Comparison of ENCODE assay signal across 10 mouse cellular contexts in genomic region chr2:174601938-174602685, GRCm38 (mm10). TPM values are rescaled to one million over a fixed set of nuclear protein-coding genes. Genes with fewer than 3 reads are reported as not detected.
DNase-seq lines count a peak whose midpoint lies in the region; ATAC-seq and TF ChIP-seq lines count a peak whose summit lies in the region.
"Had no signal": no experiment of that assay in that cellular context is flagged by ENCODE, and none has a peak within 500 bp of the region (broad histone marks: within the 10 kb centered on the region; RNA-seq: fewer than 3 reads in every experiment).

No protein-coding gene starts in this region.

- H3K9ac ChIP-seq in hindbrain, embryonic 14.5 days: no peak overlapping the region
- no peak overlapping the region for H3K9ac ChIP-seq in heart, embryonic 13.5 days
- no peak overlapping the region for H3K9ac ChIP-seq in lung, embryonic 16.5 days (ENCODE audit: low read length)
- no peak overlapping the region for H3K9ac ChIP-seq in stomach, postnatal 0 days (ENCODE audit: low read length)
- H3K9ac ChIP-seq: embryonic facial prominence, embryonic 15.5 days had no signal

- DNase-seq in hindbrain, embryonic 10.5 days (ENCODE audit: low spot score): peak; percentile 13
- DNase-seq in hindbrain, embryonic 14.5 days (ENCODE audit: low spot score): no peak
- DNase-seq in stomach, postnatal 0 days (ENCODE audit: low spot score): no peak
- no peak for DNase-seq in layer of hippocampus, adult 18-20 months (ENCODE audit: low spot score in 2 of 2)
- DNase-seq in layer of hippocampus, adult 8-10 months (ENCODE audit: low spot score in 2 of 2): no peak
- DNase-seq in c-Kit-positive CD71-positive TER-119-positive erythroid progenitor cells, embryonic 14.5 days (ENCODE audit: low spot score): no peak

- H3K27ac ChIP-seq in hindbrain, embryonic 10.5 days: peak overlapping the region; percentile 59
- H3K27ac ChIP-seq in hindbrain, embryonic 14.5 days: no peak overlapping the region
- peak overlapping the region; percentile 79 for H3K27ac ChIP-seq in heart, embryonic 13.5 days (replicated peaks)
- H3K27ac ChIP-seq in lung, embryonic 16.5 days (ENCODE audit: low read length): peak overlapping the region; percentile 47
- 0 out of 2 replicates have a peak overlapping the region, but pooled peaks have one; percentile 18 for H3K27ac ChIP-seq in stomach, postnatal 0 days (replicated peaks)
- H3K27ac ChIP-seq: embryonic facial prominence, embryonic 15.5 days; macrophage had no signal

- TF ChIP-seq CTCF in stomach, postnatal 0 days (IDR thresholded peaks at IDR 0.05; ENCODE audit: low read depth): no peak

- no peak for TF ChIP-seq EP300 in stomach, postnatal 0 days (optimal IDR thresholded peaks at IDR 0.05)

- 67% methylated on average over 9 of the region's 9 CpGs for WGBS in hindbrain, embryonic 10.5 days
- 79% methylated on average over 9 of the region's 9 CpGs for WGBS in hindbrain, embryonic 14.5 days
- 35% methylated on average over 9 of the region's 9 CpGs for WGBS in heart, embryonic 13.5 days
- WGBS in lung, embryonic 16.5 days: 45% methylated on average over 9 of the region's 9 CpGs
- 68% methylated on average over 9 of the region's 9 CpGs for WGBS in stomach, postnatal 0 days

- peaks cover 11% of the 10 kb centered on the region for H3K4me1 ChIP-seq in hindbrain, embryonic 10.5 days (replicated peaks)
- H3K4me1 ChIP-seq in hindbrain, embryonic 14.5 days (replicated peaks; ENCODE audit: control insufficient read depth, insufficient read depth, low read length): no peaks in the 10 kb centered on the region
- H3K4me1 ChIP-seq in heart, embryonic 13.5 days: peaks cover 37% of the 10 kb centered on the region
- no peaks in the 10 kb centered on the region for H3K4me1 ChIP-seq in lung, embryonic 16.5 days (replicated peaks; ENCODE audit: control insufficient read depth, insufficient read depth, low read length)
- H3K4me1 ChIP-seq in stomach, postnatal 0 days (replicated peaks; ENCODE audit: control insufficient read depth, insufficient read depth): no peaks in the 10 kb centered on the region

- H3K4me2 ChIP-seq in hindbrain, embryonic 14.5 days (replicated peaks): no peak overlapping the region
- H3K4me2 ChIP-seq in heart, embryonic 13.5 days: no peak overlapping the region
- no peak overlapping the region for H3K4me2 ChIP-seq in lung, embryonic 16.5 days (ENCODE audit: low read depth, low read length)
- no peak overlapping the region for H3K4me2 ChIP-seq in stomach, postnatal 0 days (replicated peaks; ENCODE audit: low read depth)
- H3K4me2 ChIP-seq: embryonic facial prominence, embryonic 15.5 days had no signal

- no peaks in the 10 kb centered on the region for H3K27me3 ChIP-seq in hindbrain, embryonic 10.5 days (ENCODE audit: insufficient read depth, poor library complexity, severe bottlenecking)
- H3K27me3 ChIP-seq in hindbrain, embryonic 14.5 days (ENCODE audit: control insufficient read depth, insufficient read depth, low read length): no peaks in the 10 kb centered on the region
- H3K27me3 ChIP-seq in heart, embryonic 13.5 days (replicated peaks): no peaks in the 10 kb centered on the region
- no peaks in the 10 kb centered on the region for H3K27me3 ChIP-seq in lung, embryonic 16.5 days (ENCODE audit: control insufficient read depth, insufficient read depth, low read depth, low read length)
- H3K27me3 ChIP-seq in stomach, postnatal 0 days (ENCODE audit: control insufficient read depth, insufficient read depth, low read length): no peaks in the 10 kb centered on the region
- H3K27me3 ChIP-seq: embryonic facial prominence, embryonic 15.5 days had no signal

- no peak for ATAC-seq in hindbrain, embryonic 14.5 days (ENCODE audit: low FRiP score)
- peak; percentile 71; the same call in 1 of the 2 replicates for ATAC-seq in heart, embryonic 13.5 days (ENCODE audit: extremely low read depth, insufficient number of reproducible peaks, low FRiP score, low TSS enrichment)
- ATAC-seq in lung, embryonic 16.5 days (ENCODE audit: low read depth): peak; percentile 56
- ATAC-seq in stomach, postnatal 0 days (ENCODE audit: low FRiP score, low TSS enrichment): no peak

- H3K36me3 ChIP-seq in hindbrain, embryonic 10.5 days: no peaks in the 10 kb centered on the region
- no peaks in the 10 kb centered on the region for H3K36me3 ChIP-seq in hindbrain, embryonic 14.5 days (replicated peaks; ENCODE audit: control insufficient read depth, insufficient read depth)
- H3K36me3 ChIP-seq in heart, embryonic 13.5 days: no peaks in the 10 kb centered on the region
- H3K36me3 ChIP-seq in lung, embryonic 16.5 days (ENCODE audit: control insufficient read depth, insufficient read depth, low read length): no peaks in the 10 kb centered on the region
- H3K36me3 ChIP-seq in stomach, postnatal 0 days (ENCODE audit: control insufficient read depth, insufficient read depth, low read length): no peaks in the 10 kb centered on the region
- H3K36me3 ChIP-seq: embryonic facial prominence, embryonic 15.5 days had no signal

- H3K4me3 ChIP-seq in hindbrain, embryonic 10.5 days: no peak overlapping the region
- no peak overlapping the region for H3K4me3 ChIP-seq in hindbrain, embryonic 14.5 days (replicated peaks; ENCODE audit: low read length)
- H3K4me3 ChIP-seq in heart, embryonic 13.5 days: no peak overlapping the region
- H3K4me3 ChIP-seq in lung, embryonic 16.5 days (ENCODE audit: low read length): no peak overlapping the region
- H3K4me3 ChIP-seq in stomach, postnatal 0 days (ENCODE audit: low read depth, low read length): no peak overlapping the region
- H3K4me3 ChIP-seq: embryonic facial prominence, embryonic 15.5 days had no signal

- no peaks in the 10 kb centered on the region for H3K9me3 ChIP-seq in hindbrain, embryonic 10.5 days
- H3K9me3 ChIP-seq in hindbrain, embryonic 14.5 days (ENCODE audit: control insufficient read depth, low read length): no peaks in the 10 kb centered on the region
- H3K9me3 ChIP-seq in heart, embryonic 13.5 days: no peaks in the 10 kb centered on the region
- H3K9me3 ChIP-seq in lung, embryonic 16.5 days (ENCODE audit: control insufficient read depth, low read length): no peaks in the 10 kb centered on the region
- no peaks in the 10 kb centered on the region for H3K9me3 ChIP-seq in stomach, postnatal 0 days (ENCODE audit: control insufficient read depth, low read length)
- H3K9me3 ChIP-seq: embryonic facial prominence, embryonic 15.5 days had no signal

RNA-seq across cellular contexts. Expression of gene Zfp831, which starts 41.2 kb away (rescaled TPM):
- not detected in 2 replicates for polyA plus RNA-seq in hindbrain, embryonic 10.5 days (2016; fragmentation: Nextera tagmentation; extraction: Ambion mirVana)
- polyA plus RNA-seq in hindbrain, embryonic 14.5 days (2014; fragmentation: Nextera tagmentation; extraction: Ambion mirVana): not detected in 2 replicates
- polyA plus RNA-seq in heart, embryonic 13.5 days (2015; fragmentation: Nextera tagmentation; extraction: Ambion mirVana): 0.01 TPM in 1 of 2 replicates, not detected in the other
- not detected in 2 replicates for polyA plus RNA-seq in lung, embryonic 16.5 days (2015; fragmentation: Nextera tagmentation; extraction: Ambion mirVana)
- polyA plus RNA-seq in stomach, postnatal 0 days (2015; fragmentation: Nextera tagmentation; extraction: Ambion mirVana): 0.01 TPM in 1 of 2 replicates, not detected in the other
- total RNA-seq in layer of hippocampus, adult 18-20 months (2021): 10 to 100 TPM; 24.0 to 26.3 TPM
- total RNA-seq in layer of hippocampus, adult 8-10 months (2022): 10 to 100 TPM; 17.9 to 27.5 (median 22.9) TPM

Comparison
In these comparisons a context has a peak if more than half of its experiments do, and no peak if none do; other contexts are left out.
1. ATAC-seq: peak in heart, embryonic 13.5 days (single experiment) and lung, embryonic 16.5 days (single experiment); none in hindbrain, embryonic 14.5 days (single experiment) and stomach, postnatal 0 days (single experiment).